Mouse (Mus musculus) heart, embryonic 13.5 days (tissue): ENCODE measurements around the gene Sarnp. TPM values are rescaled to one million over a fixed set of nuclear protein-coding genes. Genes with fewer than 3 reads are reported as not detected.

ENCODE experiments used
- polyA plus RNA-seq: library from polyadenylated mRNA; unstranded; fragments of >200 nt; fragmentation: Nextera tagmentation; extraction: Ambion mirVana; gene quantifications from 2 replicates; pipeline ENCODE4 v1.2.1, GENCODE M21; 2015

Sarnp gene
- polyA plus RNA-seq, 1 experiment from 2014 or later: 164 TPM

Other genes with a start within 250 kb of the Sarnp start
- 3.7 and 4.1 TPM in 2 replicates for gene Erbb3, start 227.7 kb upstream of the Sarnp start, polyA plus RNA-seq
- gene Rps26, start 190.6 kb upstream of the Sarnp start, polyA plus RNA-seq: 455 and 482 TPM in 2 replicates
- gene Ikzf4, start 171.3 kb upstream of the Sarnp start, polyA plus RNA-seq: 1.3 TPM in 2 replicates
- 11.1 and 12.4 TPM in 2 replicates for gene Suox, start 143.3 kb upstream of the Sarnp start, polyA plus RNA-seq
- gene Rab5b, start 121.1 kb upstream of the Sarnp start, polyA plus RNA-seq: 60.4 and 62.1 TPM in 2 replicates
- 1.6 and 2.6 TPM in 2 replicates for gene Pmel, start 113.1 kb upstream of the Sarnp start, polyA plus RNA-seq
- 86.6 and 92.0 TPM in 2 replicates for gene Cdk2, start 112.3 kb upstream of the Sarnp start, polyA plus RNA-seq
- gene Dgka, start 72.5 kb upstream of the Sarnp start, polyA plus RNA-seq: 4.8 and 5.0 TPM in 2 replicates
- gene Pym1, start 69.4 kb upstream of the Sarnp start, polyA plus RNA-seq: 22.1 and 22.7 TPM in 2 replicates
- 0.87 and 1.1 TPM in 2 replicates for gene Mmp19, start 26.4 kb upstream of the Sarnp start, polyA plus RNA-seq
- 35.3 and 38.8 TPM in 2 replicates for gene Dnajc14, start 13.3 kb upstream of the Sarnp start, polyA plus RNA-seq
- 18.7 and 19.0 TPM in 2 replicates for gene Tmem198b, start 13.0 kb upstream of the Sarnp start, polyA plus RNA-seq
- 47.2 and 50.0 TPM in 2 replicates for gene Ormdl2, start 4.3 kb downstream of the Sarnp start, polyA plus RNA-seq
- 2.8 and 3.6 TPM in 2 replicates for gene Gdf11, start 74.4 kb downstream of the Sarnp start, polyA plus RNA-seq
- gene Cd63, start 83.7 kb downstream of the Sarnp start, polyA plus RNA-seq: 370 and 426 TPM in 2 replicates
- 8.9 and 10.3 TPM in 2 replicates for gene Rdh5, start 105.6 kb downstream of the Sarnp start, polyA plus RNA-seq
- 199 and 223 TPM in 2 replicates for gene Bloc1s1, start 106.7 kb downstream of the Sarnp start, polyA plus RNA-seq
- 2.4 and 2.9 TPM in 2 replicates for gene Itga7, start 116.5 kb downstream of the Sarnp start, polyA plus RNA-seq
- gene Mettl7b, start 143.7 kb downstream of the Sarnp start, polyA plus RNA-seq: 0.15 TPM in 1 of 2 replicates, not detected in the other
- not detected in 2 replicates for gene Olfr9, start 172.1 kb downstream of the Sarnp start, polyA plus RNA-seq
- gene Olfr763, start 193.5 kb downstream of the Sarnp start, polyA plus RNA-seq: not detected in 2 replicates
- not detected in 2 replicates for gene Olfr764-ps1, start 222.6 kb downstream of the Sarnp start, polyA plus RNA-seq
- not detected in 2 replicates for gene Olfr765, start 232.7 kb downstream of the Sarnp start, polyA plus RNA-seq